Comparison of ENCODE assay signal across 22 mouse cellular contexts in the genomic region with DNA sequence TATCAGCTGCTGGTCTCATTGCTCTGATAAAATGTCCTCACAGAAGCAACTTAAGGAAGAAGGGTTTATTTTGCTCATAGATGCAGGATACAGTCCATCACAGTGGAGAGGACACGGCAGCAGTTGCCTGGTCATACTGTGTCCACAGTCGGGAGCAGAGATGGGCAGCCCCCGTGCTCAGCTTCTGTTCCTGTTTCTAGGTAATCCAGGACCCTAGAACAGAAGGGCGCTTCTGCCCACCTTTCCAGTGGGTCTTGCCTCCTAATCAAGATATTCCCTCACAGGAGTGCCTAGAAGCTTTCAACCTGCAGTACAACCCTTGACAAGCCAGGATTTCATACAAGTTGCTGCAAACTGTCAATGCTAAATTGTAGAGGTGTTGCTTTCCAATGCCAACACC. TPM values are rescaled to one million over a fixed set of nuclear protein-coding genes. Genes with fewer than 3 reads are reported as not detected.
DNase-seq lines count a peak whose midpoint lies in the region; ATAC-seq and TF ChIP-seq lines count a peak whose summit lies in the region.
"Had no signal": no experiment of that assay in that cellular context is flagged by ENCODE, and none has a peak within 500 bp of the region (broad histone marks: within the 10 kb centered on the region; RNA-seq: fewer than 3 reads in every experiment).

No protein-coding gene starts in this region.

- no peak for TF ChIP-seq POLR2A in heart, adult 2 months (IDR thresholded peaks at IDR 0.05; ENCODE audit: insufficient read depth, low read depth, low read length)

- no peaks in the 10 kb centered on the region for H3K4me1 ChIP-seq in forebrain, embryonic 10.5 days
- H3K4me1 ChIP-seq in forebrain, embryonic 11.5 days (replicated peaks; ENCODE audit: control insufficient read depth, insufficient read depth, low read length) = no peaks in the 10 kb centered on the region
- H3K4me1 ChIP-seq in heart, adult 2 months (ENCODE audit: control insufficient read depth, insufficient read depth, low read length) = no peaks in the 10 kb centered on the region; the same call in 1 of the 2 replicates
- no peaks in the 10 kb centered on the region for H3K4me1 ChIP-seq in heart, embryonic 10.5 days

- H3K36me3 ChIP-seq in forebrain, embryonic 10.5 days (replicated peaks) = no peaks in the 10 kb centered on the region
- H3K36me3 ChIP-seq in forebrain, embryonic 11.5 days (ENCODE audit: control insufficient read depth, insufficient read depth, low read length) = no peaks in the 10 kb centered on the region
- H3K36me3 ChIP-seq in heart, adult 2 months (ENCODE audit: control insufficient read depth, insufficient read depth, low read length) = no peaks in the 10 kb centered on the region
- H3K36me3 ChIP-seq in heart, embryonic 10.5 days = no peaks in the 10 kb centered on the region
- H3K36me3 ChIP-seq: G1E had no signal

- no peak for ATAC-seq in forebrain, embryonic 11.5 days (replicated peaks; ENCODE audit: low FRiP score)
- ATAC-seq: activated CD4-positive, CD25-positive, alpha-beta regulatory T cell, adult 4 months; CD4-positive, CD25-positive, alpha-beta regulatory T cell, adult 4 months; Patski had no signal

- no peak overlapping the region for H3K27ac ChIP-seq in forebrain, embryonic 10.5 days
- no peak overlapping the region for H3K27ac ChIP-seq in forebrain, embryonic 11.5 days (ENCODE audit: low read depth, low read length)
- H3K27ac ChIP-seq in heart, adult 2 months = no peak overlapping the region
- H3K27ac ChIP-seq in heart, embryonic 10.5 days = no peak overlapping the region

- H3K4me2 ChIP-seq in forebrain, embryonic 11.5 days (ENCODE audit: low read depth, low read length, severe bottlenecking) = no peak overlapping the region

- H3K4me3 ChIP-seq in forebrain, embryonic 10.5 days = no peak overlapping the region
- H3K4me3 ChIP-seq in forebrain, embryonic 11.5 days (ENCODE audit: low read depth, low read length) = no peak overlapping the region
- H3K4me3 ChIP-seq in heart, adult 2 months = no peak overlapping the region
- H3K4me3 ChIP-seq in heart, embryonic 10.5 days = no peak overlapping the region

- no peak overlapping the region for H3K9ac ChIP-seq in forebrain, embryonic 11.5 days (ENCODE audit: low read length)
- H3K9ac ChIP-seq in heart, adult 2 months (ENCODE audit: low read depth, low read length) = no peak overlapping the region

- TF ChIP-seq CTCF in heart, adult 2 months (IDR thresholded peaks at IDR 0.05) = no peak

- peak; percentile 7 for DNase-seq in forebrain, embryonic 10.5 days (ENCODE audit: extremely low spot score, low spot score)
- DNase-seq in forebrain, embryonic 11.5 days (ENCODE audit: low spot score) = no peak
- peak; percentile 54 for DNase-seq in heart, adult 11 months
- no peak for DNase-seq in heart, adult 2 months
- peak; percentile 72 for DNase-seq in heart, embryonic 10.5 days (ENCODE audit: low spot score)
- no peak for DNase-seq in heart, adult 8-10 months (ENCODE audit: low spot score)
- DNase-seq: adrenal gland, adult 2 months; adrenal gland, adult 8-10 months; adrenal gland, postnatal 10 days; adrenal gland, postnatal 14 days; adrenal gland, postnatal 25 days; adrenal gland, postnatal 36 days; B cell, adult 2 months; cerebellum, adult 11 months; cerebellum, adult 11-12 months; cerebellum, adult 18-20 months had no signal

- no peaks in the 10 kb centered on the region for H3K79me2 ChIP-seq in heart, adult 2 months (replicated peaks; ENCODE audit: control insufficient read depth, insufficient read depth, low read length)

- intact Hi-C loops in heart, adult 2 months (cut with DNase I) = no loop called here

- no peak for TF ChIP-seq EP300 in heart, adult 2 months (IDR thresholded peaks at IDR 0.05; ENCODE audit: insufficient read depth, low read depth, low read length)

- 87% methylated on average over 4 of the region's 4 CpGs for WGBS in forebrain, embryonic 10.5 days
- 91% methylated on average over 4 of the region's 4 CpGs for WGBS in forebrain, embryonic 11.5 days
- WGBS in heart, adult 2 months = 77% methylated on average over 4 of the region's 4 CpGs
- 81% methylated on average over 4 of the region's 4 CpGs for WGBS in heart, embryonic 10.5 days

- no peaks in the 10 kb centered on the region for H3K9me3 ChIP-seq in forebrain, embryonic 10.5 days
- no peaks in the 10 kb centered on the region for H3K9me3 ChIP-seq in forebrain, embryonic 11.5 days (ENCODE audit: control insufficient read depth, low read length)
- H3K9me3 ChIP-seq in heart, embryonic 10.5 days = no peaks in the 10 kb centered on the region

- no peaks in the 10 kb centered on the region for H3K27me3 ChIP-seq in forebrain, embryonic 10.5 days (ENCODE audit: poor library complexity, severe bottlenecking)
- no peaks in the 10 kb centered on the region for H3K27me3 ChIP-seq in forebrain, embryonic 11.5 days (ENCODE audit: control insufficient read depth, insufficient read depth, low read length)
- no peaks in the 10 kb centered on the region for H3K27me3 ChIP-seq in heart, adult 2 months (ENCODE audit: control insufficient read depth, insufficient read depth, low read length)
- no peaks in the 10 kb centered on the region for H3K27me3 ChIP-seq in heart, embryonic 10.5 days (ENCODE audit: insufficient read depth, poor library complexity, severe bottlenecking)
- H3K27me3 ChIP-seq: CH12.LX had no signal

RNA-seq across cellular contexts. Expression of gene Shc3, which starts 44.9 kb away (rescaled TPM):
- 2.2 and 3.1 TPM in 2 replicates for polyA plus RNA-seq in forebrain, embryonic 10.5 days (2016; fragmentation: Nextera tagmentation; extraction: Ambion mirVana)
- 8.3 and 10.7 TPM in 2 replicates for polyA plus RNA-seq in forebrain, embryonic 11.5 days (2014; fragmentation: Nextera tagmentation; extraction: Ambion mirVana)
- total RNA-seq in heart, adult 2 months (2021) = 1 to 10 TPM in 1 of 2 experiments, under 1 TPM in 1; 0.91 to 2.1 TPM
- 0.80 and 1.2 TPM in 2 replicates for polyA plus RNA-seq in heart, adult 2 months (2012; rRNA removed)
- polyA plus RNA-seq in heart, embryonic 10.5 days (2016; fragmentation: Nextera tagmentation; extraction: Ambion mirVana) = 0.15 and 0.30 TPM in 2 replicates
- 1 to 10 TPM; 1.7 to 2.1 (median 1.8) TPM for total RNA-seq in heart, adult 8-10 months (2022)
- total RNA-seq: MEL had no signal
- polyA plus RNA-seq: activated CD4-positive, CD25-positive, alpha-beta regulatory T cell, adult 4 months; CD4-positive, CD25-positive, alpha-beta regulatory T cell, adult 4 months; G1E had no signal

Comparison
In these comparisons a context has a peak if more than half of its experiments do, and no peak if none do; other contexts are left out.
1. DNase-seq: peak in forebrain, embryonic 10.5 days (single experiment), heart, adult 11 months (single experiment) and heart, embryonic 10.5 days (single experiment); none in forebrain, embryonic 11.5 days (single experiment), heart, adult 2 months (0 of 2) and heart, adult 8-10 months (single experiment).